Mouse (Mus musculus) natural killer cell, adult 2 months (primary cell): Measurements from ENCODE around the gene Zfp429.
"Not testable (repeated sequence)": the region's sequence is repeated elsewhere in the genome, so short reads cannot be mapped to it uniquely, and the experiment has no call there.

ENCODE experiments used
- DNase-seq, 2 experiments: peaks; one replicate each; pipeline ENCODE4 v3.0.0; 2022; ENCODE audit warnings: low spot score in 2 of 2

Zfp429 gene

GRCm38 (mm10) chr13:67399183-67399903 lies at the start of gene Zfp429:
Gene Zfp429, minus strand, starts transcription at chr13:67399819.
- DNase-seq, result peak; percentile 76 to 77

- DNase-seq, result not testable (repeated sequence)
These were observed 37.5 kb upstream of the Zfp429 start for GRCm38 (mm10) chr13:67437095-67437494.

- DNase-seq, result no peak
These were observed 28.5 kb upstream of the Zfp429 start for GRCm38 (mm10) chr13:67428116-67428515.

GRCm38 (mm10) chr13:67425699-67426098 lies 26.1 kb upstream of the Zfp429 start:
- not testable (repeated sequence) for DNase-seq

GRCm38 (mm10) chr13:67422532-67422931 lies 22.9 kb upstream of the Zfp429 start:
- DNase-seq, result not testable (repeated sequence)

GRCm38 (mm10) chr13:67421207-67421857 lies 21.7 kb upstream of the Zfp429 start, which contains the start of gene Zfp459:
Gene Zfp459, minus strand, starts transcription at chr13:67421418.
- peak; percentile 14 to 28 for DNase-seq

- no peak for DNase-seq
These were observed 21.1 kb upstream of the Zfp429 start for GRCm38 (mm10) chr13:67420558-67421206.

GRCm38 (mm10) chr13:67416811-67417210 lies 17.2 kb upstream of the Zfp429 start:
- no peak for DNase-seq

GRCm38 (mm10) chr13:67415759-67416158 lies 16.1 kb upstream of the Zfp429 start:
- DNase-seq, result no peak

GRCm38 (mm10) chr13:67413634-67414033 lies 14.0 kb upstream of the Zfp429 start:
- DNase-seq, result not testable (repeated sequence)

- not testable (repeated sequence) for DNase-seq
These were observed 23.4 kb downstream of the Zfp429 start for GRCm38 (mm10) chr13:67376255-67376654.

GRCm38 (mm10) chr13:67375050-67375911 lies 24.3 kb downstream of the Zfp429 start, which contains the start of the genes Gm28041 and Zfp456:
Gene Gm28041, minus strand, starts transcription at chr13:67375733.
Gene Zfp456, minus strand, starts transcription at chr13:67375810.
- DNase-seq, result peak; percentile 86 to 87

- peak; percentile 87 for DNase-seq
These were observed 39.4 kb downstream of the Zfp429 start, which contains the start of the genes Gm28044 and Zfp953 for GRCm38 (mm10) chr13:67360131-67360744. Gene Gm28044, minus strand, starts transcription at chr13:67360536. Gene Zfp953, minus strand, starts transcription at chr13:67360605.

GRCm38 (mm10) chr13:67351854-67352253 lies 47.8 kb downstream of the Zfp429 start:
- no peak for DNase-seq

GRCm38 (mm10) chr13:67343422-67343821 lies 56.2 kb downstream of the Zfp429 start:
- no peak for DNase-seq
